Mouse (Mus musculus) Patski (cell line): ENCODE results near the gene Tcea3. TPM values are rescaled to one million over a fixed set of nuclear protein-coding genes. Genes with fewer than 3 reads are reported as not detected.
A peak's percentile ranks its signal among the peaks of the same experiment; 100 is the strongest.

ENCODE experiments used
- ATAC-seq: fragments of 100-300 bp; one replicate; pipeline ENCODE4 v1.8.0; 2021
- CTCF ChIA-PET: fragments of 350-600 bp; sonication (Branson Sonifier 250); formaldehyde crosslinking; loops from one replicate; lab custom pipeline; 2022; ENCODE audit warnings: inconsistent platforms; lab: Charles Lee
- POLR2A ChIA-PET: fragments of 350-600 bp; sonication (Branson Sonifier 250); formaldehyde crosslinking; loops from one replicate; lab custom pipeline; 2022; ENCODE audit warnings: antibody characterized with exemption, inconsistent platforms; lab: Charles Lee
- DNase-seq: peaks from one replicate; pipeline ENCODE4 v3.0.0-alpha.2; 2011; ENCODE audit warnings: low read depth, low spot score
- H3K27me3 ChIP-seq: fragments of 371-371 bp; one replicate; pipeline ENCODE4 v1.5.1; 2021
- CTCF ChIP-seq: fragments of 100-300 bp; IDR thresholded peaks from one replicate; pipeline ENCODE4 v1.5.1; 2021
- in situ Hi-C: fragments of 300-500 bp; cut with MboI; formaldehyde crosslinking; loops from 3 replicates; pipeline ENCODE4 v1.11.1; 2018; ENCODE audit warnings: low pct_unique_long_range_greater_than_20kb, mixed read lengths
- polyA plus RNA-seq: library from polyadenylated mRNA; unstranded; gene quantifications from one replicate; pipeline ENCODE4 v1.2.3, GENCODE M21; 2021

Gene Tcea3
- polyA plus RNA-seq, 1 experiment from 2014 or later: 0.15 TPM

- ATAC-seq (peak; percentile 69), DNase-seq (peak; percentile 92)
- in situ Hi-C loops: no loop called here
- no peaks in the 10 kb centered on the region for H3K27me3 ChIP-seq
- POLR2A ChIA-PET: interaction anchor here (1.5 kb wide), 1 partner anchor 91 kb away, joined by 3 read pairs; no protein-coding TSS in a partner anchor
- CTCF ChIA-PET: interaction anchor here (0.7 to 2.0 kb wide), 3 partner anchors 25 to 51 kb away, joined by 3 to 11 read pairs (median 4); no protein-coding TSS in a partner anchor
- TF ChIP-seq CTCF: no peak
These were observed 38.4 kb downstream of the Tcea3 start for GRCm38 (mm10) chr4:136285811-136286371.

- ChIA-PET CTCF (no interaction called here), POLR2A (no interaction called here)
- TF ChIP-seq CTCF: no peak
- in situ Hi-C loops: no loop called here
- no peaks in the 10 kb centered on the region for H3K27me3 ChIP-seq
- DNase-seq (no peak), ATAC-seq (no peak)
These were observed 42.6 kb downstream of the Tcea3 start for GRCm38 (mm10) chr4:136289918-136290780.

GRCm38 (mm10) chr4:136290781-136291595, 43.5 kb downstream of the Tcea3 start:
- ChIA-PET POLR2A (no interaction called here), CTCF (no interaction called here)
- H3K27me3 ChIP-seq: no peaks in the 10 kb centered on the region
- ATAC-seq: no peak
- no peak for DNase-seq
- TF ChIP-seq CTCF: no peak
- in situ Hi-C loops: no loop called here

GRCm38 (mm10) chr4:136291692-136292091, 44.2 kb downstream of the Tcea3 start:
- ChIA-PET POLR2A (no interaction called here), CTCF (no interaction called here)
- H3K27me3 ChIP-seq: no peaks in the 10 kb centered on the region
- ATAC-seq (no peak), DNase-seq (no peak)
- TF ChIP-seq CTCF: no peak
- in situ Hi-C loops: no loop called here

- CTCF ChIA-PET: no interaction called here
- DNase-seq: no peak
- ATAC-seq: no peak
- in situ Hi-C loops: no loop called here
- POLR2A ChIA-PET: no interaction called here
- TF ChIP-seq CTCF: no peak
- no peaks in the 10 kb centered on the region for H3K27me3 ChIP-seq
These were observed 48.4 kb downstream of the Tcea3 start for GRCm38 (mm10) chr4:136295941-136296340.

- no peak for ATAC-seq
These were observed 54.9 kb downstream of the Tcea3 start for GRCm38 (mm10) chr4:136302462-136302861.

GRCm38 (mm10) chr4:136304181-136304580, 56.7 kb downstream of the Tcea3 start:
- no peaks in the 10 kb centered on the region for H3K27me3 ChIP-seq
- TF ChIP-seq CTCF: no peak
- ChIA-PET POLR2A (interaction anchor here (0.6 kb wide), 1 partner anchor 17 kb away, joined by 3 read pairs; no protein-coding TSS in a partner anchor), CTCF (interaction anchor here (1.6 kb wide), 1 partner anchor 11 kb away, joined by 3 read pairs; no protein-coding TSS in a partner anchor)
- peak; percentile 68 for DNase-seq
- no peak for ATAC-seq
- in situ Hi-C loops: no loop called here

More at GRCm38 (mm10) chr4:136302462-136302861, 54.9 kb downstream of the Tcea3 start:
- no peaks in the 10 kb centered on the region for H3K27me3 ChIP-seq
- in situ Hi-C loops: no loop called here
- POLR2A ChIA-PET: interaction anchor here (0.7 kb wide), 1 partner anchor 295 kb away, joined by 3 read pairs; no protein-coding TSS in a partner anchor
- no peak for TF ChIP-seq CTCF
- CTCF ChIA-PET: interaction anchor here (1.2 kb wide), 2 partner anchors 13 to 22 kb away, joined by 3 read pairs; no protein-coding TSS in a partner anchor
- no peak for DNase-seq

- H3K27me3 ChIP-seq: no peaks in the 10 kb centered on the region
- ChIA-PET POLR2A (no interaction called here), CTCF (interaction anchor here (0.9 kb wide), 1 partner anchor 47 kb away, joined by 3 read pairs; no protein-coding TSS in a partner anchor)
- TF ChIP-seq CTCF: no peak
- ATAC-seq (no peak), DNase-seq (no peak)
- in situ Hi-C loops: no loop called here
These were observed 60.8 kb downstream of the Tcea3 start for GRCm38 (mm10) chr4:136308355-136308754.

GRCm38 (mm10) chr4:136309780-136310179, 62.3 kb downstream of the Tcea3 start:
- no peak for TF ChIP-seq CTCF
- in situ Hi-C loops: no loop called here
- DNase-seq (no peak), ATAC-seq (no peak)
- ChIA-PET CTCF (no interaction called here), POLR2A (no interaction called here)
- no peaks in the 10 kb centered on the region for H3K27me3 ChIP-seq
